Mouse (Mus musculus): Measurements from ENCODE around the gene Nom1.

Nom1 gene

DNA sequence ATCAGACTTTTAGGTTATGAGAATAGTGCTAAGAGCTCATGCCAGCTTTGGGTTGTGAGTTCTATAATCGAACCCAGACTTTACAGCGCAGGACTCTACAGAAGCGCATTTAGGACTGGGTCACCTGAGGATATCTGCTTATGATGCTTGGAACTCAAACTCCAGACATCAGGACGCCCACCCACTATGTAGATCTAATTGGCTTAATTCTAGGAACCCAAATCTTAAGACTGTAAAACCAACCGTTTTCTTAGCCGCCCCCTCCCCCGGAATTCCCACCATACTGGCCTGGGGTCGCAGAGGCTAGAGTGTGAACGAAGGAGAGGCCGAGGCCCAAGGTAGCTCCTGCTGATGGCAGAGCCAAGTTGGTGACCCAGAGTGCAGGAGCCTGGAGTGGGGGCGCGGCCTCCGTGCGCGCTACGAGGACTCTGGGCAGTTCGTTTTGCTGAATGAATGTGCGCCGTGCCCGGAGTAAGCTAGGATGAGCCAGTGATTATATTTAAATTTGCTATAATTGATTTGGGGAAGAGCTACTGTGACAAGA, 36.5 kb downstream of the Nom1 start:
- no peak for DNase-seq (ENCODE audit: low spot score)

DNA sequence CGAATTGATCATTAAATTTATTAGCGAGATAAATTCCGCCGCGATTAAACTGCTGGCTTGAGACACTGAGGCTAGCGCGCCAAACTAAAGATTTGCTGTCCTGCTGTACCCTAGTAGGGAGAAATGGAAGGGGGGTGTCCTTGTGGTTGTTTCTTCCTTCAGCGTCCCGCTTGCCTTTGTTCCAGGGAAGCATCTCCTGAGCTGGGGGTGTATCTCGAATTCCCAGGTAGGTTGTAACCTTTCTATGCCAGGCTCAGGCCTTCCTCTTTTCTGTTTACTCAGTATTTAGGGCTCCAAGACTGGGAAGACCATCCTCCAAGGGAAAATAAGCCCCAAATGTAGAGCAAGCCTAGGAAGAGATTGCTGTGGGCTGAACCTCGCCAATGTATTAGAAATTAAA, 36.9 kb downstream of the Nom1 start:
- DNase-seq (ENCODE audit: low spot score): no peak

DNA sequence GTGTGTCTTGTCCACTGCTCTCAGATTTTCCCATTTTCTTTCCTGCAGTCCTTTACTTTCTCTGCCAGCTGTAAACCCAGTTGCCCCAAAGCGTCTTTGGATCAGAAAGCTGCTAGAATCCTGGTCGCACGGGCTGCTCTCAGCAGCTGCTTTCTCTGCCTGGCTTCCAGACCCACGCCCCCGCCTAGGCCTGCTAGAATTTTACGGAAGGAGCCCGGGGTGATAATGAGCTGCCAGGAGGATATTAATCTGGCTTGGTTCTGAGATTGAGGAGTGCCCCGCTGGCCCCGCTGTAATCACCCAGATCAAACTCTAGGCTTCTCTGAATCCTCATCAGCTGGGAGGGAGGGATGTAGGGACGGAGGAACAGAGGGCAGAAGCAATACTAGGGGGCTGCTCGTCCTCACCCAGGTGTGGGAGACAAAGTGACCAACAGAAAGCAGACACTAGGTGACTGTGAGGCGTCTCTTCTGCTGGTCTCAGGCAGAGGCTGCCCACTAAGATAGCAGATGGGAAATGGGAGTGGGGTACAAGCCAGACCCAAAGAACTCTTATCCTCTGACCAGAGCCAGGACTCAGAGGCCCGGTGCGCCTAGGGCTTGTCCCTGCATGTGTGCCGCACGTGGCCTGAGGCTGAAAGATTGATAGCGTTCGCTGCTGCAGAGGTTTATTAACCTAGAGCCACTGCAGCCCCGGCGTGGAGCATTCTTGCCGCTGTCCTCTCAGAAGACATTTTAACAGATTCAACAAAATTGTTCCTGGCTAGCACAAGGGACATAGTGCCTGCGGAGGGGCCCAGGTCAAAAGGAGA, 37.6 kb downstream of the Nom1 start:
- DNase-seq (ENCODE audit: low spot score): no peak

- DNase-seq (ENCODE audit: low spot score): no peak
Measured at GRCm38 (mm10) chr5:29473551-29474245, 39.2 kb downstream of the Nom1 start.

GRCm38 (mm10) chr5:29474246-29474960, 39.9 kb downstream of the Nom1 start:
- no peak for DNase-seq (ENCODE audit: low spot score)

GRCm38 (mm10) chr5:29475041-29475440, 40.6 kb downstream of the Nom1 start:
- DNase-seq (ENCODE audit: low spot score): no peak

DNA sequence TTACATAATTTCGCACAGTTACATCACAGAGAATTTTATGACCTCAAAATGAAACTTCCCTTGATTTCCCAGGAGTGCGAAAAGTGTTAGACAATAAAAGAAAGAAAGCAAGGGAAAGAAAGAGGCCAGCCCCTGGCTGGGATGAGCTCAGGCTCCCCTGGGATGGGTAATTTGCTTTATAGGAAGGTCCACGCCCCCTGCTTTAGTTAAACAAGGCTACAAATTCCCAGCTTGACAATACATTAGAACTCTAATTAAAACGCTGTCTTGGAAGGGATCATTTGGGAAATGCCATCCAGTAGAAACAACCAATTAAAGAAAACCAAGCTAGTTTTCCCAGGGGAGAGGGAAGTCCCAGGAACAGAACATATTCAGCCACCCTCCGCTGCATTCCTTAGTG, 41.1 kb downstream of the Nom1 start:
- DNase-seq (ENCODE audit: low spot score): no peak

- DNase-seq (ENCODE audit: low spot score): no peak
Measured at GRCm38 (mm10) chr5:29476021-29476420, 41.6 kb downstream of the Nom1 start.

DNA sequence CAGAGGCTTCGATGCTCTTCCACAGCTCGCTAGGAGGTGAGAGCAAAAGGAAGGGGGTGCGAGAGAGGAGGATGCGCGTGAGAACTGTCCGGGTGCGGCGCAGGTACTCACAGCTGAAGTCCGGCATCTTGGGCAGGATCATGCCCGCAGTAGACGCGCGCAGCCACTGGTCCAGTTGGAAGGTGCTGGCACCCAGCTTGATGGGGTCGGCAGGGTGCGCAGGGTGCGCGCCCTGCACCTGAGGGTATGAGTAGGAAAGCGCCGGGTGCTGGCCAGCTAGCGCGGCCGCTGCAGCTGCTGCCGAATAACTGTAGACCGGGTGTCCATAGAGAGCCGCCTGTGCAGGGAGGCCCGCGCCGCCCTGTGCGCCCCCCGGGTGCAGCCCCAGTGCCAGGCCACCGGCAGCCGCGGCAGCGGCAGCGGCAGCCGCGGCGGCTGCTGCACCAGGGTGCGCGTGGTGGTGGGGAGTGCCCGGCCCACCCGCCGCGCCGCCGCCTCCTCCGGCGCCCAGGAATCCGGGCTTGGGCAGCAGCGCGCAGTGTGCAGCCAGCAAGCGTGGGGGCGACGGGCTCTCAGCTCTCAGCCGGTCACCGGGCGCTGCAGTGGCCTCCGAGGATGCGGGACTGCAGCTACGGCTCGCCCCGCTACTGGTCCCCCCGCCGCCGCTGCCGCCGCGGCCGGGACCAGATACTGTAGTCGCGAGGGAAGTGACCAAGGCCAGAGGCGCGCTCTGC, 43.2 kb downstream of the Nom1 start:
- no peak for DNase-seq (ENCODE audit: low spot score)

DNA sequence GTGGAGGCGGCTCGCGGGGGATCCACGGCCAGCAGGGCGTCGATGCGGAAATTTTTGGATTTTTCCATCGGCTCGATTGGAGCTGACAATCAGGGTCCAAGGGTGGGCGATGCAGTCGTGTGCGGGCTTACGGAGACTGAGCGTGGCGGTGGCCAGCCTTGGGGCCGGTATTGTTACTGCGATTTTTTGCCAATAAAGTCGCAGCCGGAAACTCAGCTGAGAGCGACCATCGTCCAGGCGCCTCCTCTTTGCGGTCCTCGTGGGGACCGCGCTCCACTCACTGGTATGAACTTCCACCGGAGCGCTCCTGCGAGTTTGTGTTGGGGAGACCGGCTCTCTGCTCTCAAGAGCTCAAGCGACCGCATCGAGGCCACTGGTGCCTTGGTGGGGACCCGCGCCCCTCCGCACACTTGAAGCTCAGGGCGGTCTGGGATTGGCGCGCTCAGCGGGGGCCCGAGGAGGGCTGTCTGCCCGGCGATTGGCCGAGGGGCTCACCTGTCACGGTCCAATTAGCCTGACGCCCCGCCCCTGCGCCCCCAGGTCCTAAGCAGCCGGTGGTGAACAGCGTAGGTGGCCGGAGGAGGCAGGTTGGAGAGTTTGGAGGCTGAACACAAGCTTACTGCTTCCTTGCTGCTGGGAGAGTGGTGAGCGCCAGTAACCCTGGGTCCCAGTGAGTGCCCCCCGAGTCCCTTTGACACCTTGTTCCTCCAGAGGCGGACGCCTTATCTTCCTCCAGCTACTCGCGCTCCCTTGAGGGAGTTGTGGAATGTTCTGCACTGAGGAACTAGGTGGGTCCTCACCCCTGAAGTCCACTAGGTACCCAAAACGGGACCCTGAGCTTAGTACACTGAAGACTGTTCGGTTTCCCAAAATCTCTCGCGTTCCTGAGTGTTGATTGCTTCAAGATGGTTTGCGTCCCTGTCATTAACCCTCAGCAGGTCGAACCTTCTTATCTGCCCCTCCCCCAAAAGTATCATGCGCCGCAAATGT, 44.0 kb downstream of the Nom1 start, which contains the start of gene Mnx1:
Gene Mnx1 (minus strand): TSS at position 263 of the 990 bp plus-strand sequence.
- DNase-seq (ENCODE audit: low spot score): no peak

GRCm38 (mm10) chr5:29479198-29479593, 44.7 kb downstream of the Nom1 start:
- peak; percentile 38 for DNase-seq (ENCODE audit: low spot score)

DNA sequence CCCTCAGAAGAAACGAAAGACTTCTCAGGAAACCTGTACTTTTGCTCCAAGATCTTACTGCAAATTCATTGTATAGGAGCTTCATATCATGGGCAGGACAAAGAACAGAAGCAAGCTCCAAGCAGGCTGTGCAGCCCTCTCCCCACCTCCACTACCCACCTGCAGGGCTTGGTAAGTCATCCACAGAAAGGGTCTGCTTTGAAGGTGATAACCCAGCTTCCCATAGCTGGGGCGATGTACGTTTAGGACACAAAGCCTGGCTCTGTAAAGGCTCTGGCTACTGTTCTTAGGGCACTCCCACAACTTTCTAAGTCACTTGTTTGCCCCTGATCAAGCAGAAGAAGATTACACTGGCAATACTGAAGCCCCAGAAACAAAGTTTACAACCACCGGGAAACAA, 49.3 kb downstream of the Nom1 start:
- DNase-seq (ENCODE audit: low spot score): no peak

- DNase-seq (ENCODE audit: low spot score): peak; percentile 42
Measured at GRCm38 (mm10) chr5:29484965-29485940, 50.8 kb downstream of the Nom1 start.

- DNase-seq (ENCODE audit: low spot score): no peak
Measured at GRCm38 (mm10) chr5:29485941-29486320, 51.5 kb downstream of the Nom1 start.

DNA sequence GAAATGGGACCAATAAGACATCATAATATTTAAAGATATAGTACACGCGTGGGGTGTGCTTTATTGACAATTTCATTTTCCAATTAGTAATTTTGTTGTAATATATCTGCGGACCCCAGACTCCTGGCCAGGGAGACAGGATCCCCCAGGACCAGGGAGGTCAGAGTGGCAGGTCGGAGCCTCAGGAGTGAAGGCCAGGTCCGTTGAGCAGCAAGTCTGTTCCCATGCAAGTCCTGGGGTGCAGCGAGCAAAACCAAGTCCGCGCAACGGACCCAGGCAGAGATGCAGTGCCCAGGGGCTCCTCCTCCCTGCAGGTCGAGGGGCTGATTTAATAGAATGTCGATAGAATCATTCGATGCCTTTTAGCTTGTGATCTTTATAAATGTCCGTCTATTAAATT, 52.9 kb downstream of the Nom1 start:
- DNase-seq (ENCODE audit: low spot score): no peak

- DNase-seq (ENCODE audit: low spot score): no peak
Measured at GRCm38 (mm10) chr5:29507013-29507412, 72.5 kb downstream of the Nom1 start.
